In the genomic region with DNA sequence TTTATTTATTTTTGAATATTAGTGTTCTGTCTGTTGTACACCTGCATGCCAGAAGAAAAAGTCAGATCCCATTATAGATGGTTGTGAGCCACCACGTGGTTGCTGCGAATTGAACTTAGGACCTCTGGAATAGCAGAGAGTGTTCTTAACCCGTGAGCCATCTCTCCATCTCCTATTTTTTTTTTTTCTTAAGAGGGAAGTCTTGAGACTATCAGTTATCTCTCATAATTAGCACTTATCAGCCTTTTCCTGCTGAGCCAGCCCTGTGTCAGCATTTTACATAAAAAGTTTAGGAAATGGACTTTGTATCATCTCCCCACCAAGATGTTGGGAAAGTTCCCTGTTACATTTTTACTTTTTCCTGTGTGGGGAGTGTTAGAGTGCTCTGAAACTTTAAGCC, we compare ENCODE assay signal across 22 mouse cellular contexts. TPM values are rescaled to one million over a fixed set of nuclear protein-coding genes. Genes with fewer than 3 reads are reported as not detected.
A peak's percentile ranks its signal among the peaks of the same experiment; 100 is the strongest.
DNase-seq lines count a peak whose midpoint lies in the region; ATAC-seq and TF ChIP-seq lines count a peak whose summit lies in the region.
"Had no signal": no experiment of that assay in that cellular context is flagged by ENCODE, and none has a peak within 500 bp of the region (broad histone marks: within the 10 kb centered on the region; RNA-seq: fewer than 3 reads in every experiment).

No protein-coding gene starts in this region.

- no peak for TF ChIP-seq CTCF in kidney, adult 2 months (conservative IDR thresholded peaks at IDR 0.05; ENCODE audit: insufficient read depth, insufficient read length, low read depth, low read length)
- no peak for TF ChIP-seq CTCF in midbrain, postnatal 0 days (IDR thresholded peaks at IDR 0.05)

- H3K4me1 ChIP-seq in kidney, adult 2 months (ENCODE audit: control insufficient read depth, insufficient read depth, low read length): no peaks in the 10 kb centered on the region
- no peaks in the 10 kb centered on the region for H3K4me1 ChIP-seq in midbrain, embryonic 11.5 days (ENCODE audit: control insufficient read depth, insufficient read depth, low read length)
- H3K4me1 ChIP-seq in midbrain, postnatal 0 days (ENCODE audit: insufficient read depth, low read length): no peaks in the 10 kb centered on the region
- peaks cover 19% of the 10 kb centered on the region for H3K4me1 ChIP-seq in liver, embryonic 16.5 days (ENCODE audit: control insufficient read depth, low read depth, low read length)
- H3K4me1 ChIP-seq in forebrain, embryonic 14.5 days (ENCODE audit: control insufficient read depth, insufficient read depth, low read length): no peaks in the 10 kb centered on the region
- H3K4me1 ChIP-seq: embryonic facial prominence, embryonic 15.5 days; hindbrain, embryonic 10.5 days had no signal

- H3K27me3 ChIP-seq in kidney, adult 2 months (replicated peaks; ENCODE audit: control insufficient read depth, insufficient read depth, low read length): no peaks in the 10 kb centered on the region
- no peaks in the 10 kb centered on the region for H3K27me3 ChIP-seq in midbrain, embryonic 11.5 days (ENCODE audit: control insufficient read depth, insufficient read depth, low read length)
- no peaks in the 10 kb centered on the region for H3K27me3 ChIP-seq in midbrain, postnatal 0 days (ENCODE audit: insufficient read depth, low read length)
- no peaks in the 10 kb centered on the region for H3K27me3 ChIP-seq in liver, embryonic 16.5 days (ENCODE audit: control insufficient read depth, insufficient read depth, low read depth, low read length)
- H3K27me3 ChIP-seq in forebrain, embryonic 14.5 days (replicated peaks; ENCODE audit: control insufficient read depth, insufficient read depth, low read length): no peaks in the 10 kb centered on the region
- H3K27me3 ChIP-seq: embryonic facial prominence, embryonic 15.5 days; heart, embryonic 12.5 days had no signal

- no peak overlapping the region for H3K4me3 ChIP-seq in kidney, adult 2 months (ENCODE audit: insufficient read depth, low read depth, low read length)
- H3K4me3 ChIP-seq in midbrain, embryonic 11.5 days (ENCODE audit: low read depth, low read length): no peak overlapping the region
- no peak overlapping the region for H3K4me3 ChIP-seq in midbrain, postnatal 0 days (ENCODE audit: low read depth, low read length)
- no peak overlapping the region for H3K4me3 ChIP-seq in liver, embryonic 16.5 days (ENCODE audit: low read depth, low read length)
- H3K4me3 ChIP-seq in forebrain, embryonic 14.5 days (ENCODE audit: low read depth, low read length): no peak overlapping the region
- H3K4me3 ChIP-seq: embryonic facial prominence, embryonic 15.5 days; erythroblast, embryonic 14.5 days; heart, embryonic 12.5 days; hindbrain, embryonic 10.5 days had no signal

- no peak for TF ChIP-seq POLR2A in kidney, adult 2 months (IDR thresholded peaks at IDR 0.05; ENCODE audit: low read depth, low read length)

- 36% methylated on average over 3 of the region's 3 CpGs for WGBS in kidney, adult 2 months
- 88% methylated on average over 3 of the region's 3 CpGs for WGBS in midbrain, embryonic 11.5 days
- WGBS in midbrain, postnatal 0 days: 91% methylated on average over 3 of the region's 3 CpGs
- WGBS in liver, embryonic 16.5 days (ENCODE audit: insufficient replicate concordance): 67% methylated on average over 3 of the region's 3 CpGs
- 92% methylated on average over 3 of the region's 3 CpGs for WGBS in forebrain, embryonic 14.5 days

- H3K27ac ChIP-seq in kidney, adult 2 months (ENCODE audit: insufficient read depth, low read depth, low read length): no peak overlapping the region
- no peak overlapping the region for H3K27ac ChIP-seq in midbrain, embryonic 11.5 days (ENCODE audit: low read depth, low read length)
- H3K27ac ChIP-seq in midbrain, postnatal 0 days (ENCODE audit: low read depth, low read length): no peak overlapping the region
- H3K27ac ChIP-seq in liver, embryonic 16.5 days (ENCODE audit: low read length): peak overlapping the region; percentile 58
- no peak overlapping the region for H3K27ac ChIP-seq in forebrain, embryonic 14.5 days (ENCODE audit: low read depth, low read length)
- H3K27ac ChIP-seq: embryonic facial prominence, embryonic 15.5 days; hindbrain, embryonic 10.5 days had no signal

- H3K4me2 ChIP-seq in midbrain, embryonic 11.5 days: no peak overlapping the region
- no peak overlapping the region for H3K4me2 ChIP-seq in midbrain, postnatal 0 days (ENCODE audit: low read depth, low read length, poor library complexity, severe bottlenecking)
- H3K4me2 ChIP-seq in liver, embryonic 16.5 days (ENCODE audit: low read depth, low read length): no peak overlapping the region
- no peak overlapping the region for H3K4me2 ChIP-seq in forebrain, embryonic 14.5 days (ENCODE audit: low read length)
- H3K4me2 ChIP-seq: embryonic facial prominence, embryonic 15.5 days; heart, embryonic 12.5 days had no signal

- peak; percentile 43 for DNase-seq in kidney, adult 2 months
- no peak for DNase-seq in kidney, postnatal 10 days
- DNase-seq in midbrain, embryonic 11.5 days (ENCODE audit: low spot score, missing footprints): peak; percentile 6
- DNase-seq in midbrain, postnatal 0 days (ENCODE audit: low spot score): no peak
- no peak for DNase-seq in kidney, adult 8-10 months
- DNase-seq in forebrain, embryonic 14.5 days (ENCODE audit: low spot score): no peak
- DNase-seq: adrenal gland, postnatal 10 days; B cell, adult 2 months; cerebellum, adult 11 months; cerebellum, adult 8-10 months; cerebellum, postnatal 14 days; embryo, embryonic 11 days; gastrocnemius, postnatal 10 days; heart, adult 18-20 months had no signal

- no peaks in the 10 kb centered on the region for H3K9me3 ChIP-seq in midbrain, embryonic 11.5 days (ENCODE audit: control insufficient read depth, low read length)
- no peaks in the 10 kb centered on the region for H3K9me3 ChIP-seq in midbrain, postnatal 0 days (ENCODE audit: low read length)
- no peaks in the 10 kb centered on the region for H3K9me3 ChIP-seq in liver, embryonic 16.5 days (replicated peaks; ENCODE audit: control insufficient read depth, low read length)
- no peaks in the 10 kb centered on the region for H3K9me3 ChIP-seq in forebrain, embryonic 14.5 days (replicated peaks; ENCODE audit: control insufficient read depth, low read length)
- H3K9me3 ChIP-seq: embryonic facial prominence, embryonic 15.5 days; G1E; heart, embryonic 12.5 days; hindbrain, embryonic 10.5 days had no signal

- no peak overlapping the region for H3K9ac ChIP-seq in midbrain, embryonic 11.5 days (ENCODE audit: low read length)
- H3K9ac ChIP-seq in midbrain, postnatal 0 days (replicated peaks; ENCODE audit: low read length, poor library complexity, severe bottlenecking): no peak overlapping the region
- no peak overlapping the region for H3K9ac ChIP-seq in liver, embryonic 16.5 days (ENCODE audit: low read depth, low read length)
- no peak overlapping the region for H3K9ac ChIP-seq in forebrain, embryonic 14.5 days (ENCODE audit: low read length)
- H3K9ac ChIP-seq: embryonic facial prominence, embryonic 15.5 days; heart, embryonic 12.5 days had no signal

- peaks cover 6% of the 10 kb centered on the region for H3K36me3 ChIP-seq in kidney, adult 2 months (ENCODE audit: control insufficient read depth, insufficient read depth, low read length)
- H3K36me3 ChIP-seq in midbrain, embryonic 11.5 days (ENCODE audit: control insufficient read depth, insufficient read depth, low read length): peaks cover 16% of the 10 kb centered on the region
- H3K36me3 ChIP-seq in midbrain, postnatal 0 days (ENCODE audit: insufficient read depth, low read length): peaks cover 46% of the 10 kb centered on the region
- H3K36me3 ChIP-seq in liver, embryonic 16.5 days (ENCODE audit: control insufficient read depth, insufficient read depth): peaks cover 56% of the 10 kb centered on the region
- H3K36me3 ChIP-seq in forebrain, embryonic 14.5 days (ENCODE audit: control insufficient read depth, insufficient read depth, low read length): peaks cover 80% of the 10 kb centered on the region

- ATAC-seq in midbrain, embryonic 11.5 days (ENCODE audit: low FRiP score): no peak
- ATAC-seq in midbrain, postnatal 0 days (ENCODE audit: low FRiP score): no peak
- no peak for ATAC-seq in liver, embryonic 16.5 days (ENCODE audit: low read depth)
- no peak for ATAC-seq in forebrain, embryonic 14.5 days
- ATAC-seq: CD4-positive, CD25-positive, alpha-beta regulatory T cell, adult 4 months; forebrain, embryonic 16.5 days had no signal

RNA-seq across cellular contexts. Expression of gene Elk4, which starts 14.7 kb away (rescaled TPM):
- 18.4 and 27.8 TPM in 2 replicates for polyA plus RNA-seq in kidney, adult 2 months (2012; rRNA removed)
- 17.2 and 19.5 TPM in 2 replicates for polyA plus RNA-seq in midbrain, embryonic 11.5 days (2014; fragmentation: Nextera tagmentation; extraction: Ambion mirVana)
- 17.6 and 23.4 TPM in 2 replicates for total RNA-seq in midbrain, postnatal 0 days (2014; rRNA removed)
- polyA plus RNA-seq in midbrain, postnatal 0 days (2015; fragmentation: Nextera tagmentation; extraction: Ambion mirVana): 6.0 and 8.1 TPM in 2 replicates
- 8.6 and 10.0 TPM in 2 replicates for polyA plus RNA-seq in liver, embryonic 16.5 days (2015; fragmentation: Nextera tagmentation; extraction: Ambion mirVana)
- polyA plus RNA-seq in forebrain, embryonic 14.5 days (2014; fragmentation: Nextera tagmentation; extraction: Ambion mirVana): 14.8 and 17.0 TPM in 2 replicates

RNA-seq across cellular contexts. Expression of gene Mfsd4a, which starts 45.8 kb away (rescaled TPM):
- polyA plus RNA-seq in kidney, adult 2 months (2012; rRNA removed): 64.1 and 84.5 TPM in 2 replicates
- 8.1 and 8.7 TPM in 2 replicates for polyA plus RNA-seq in midbrain, embryonic 11.5 days (2014; fragmentation: Nextera tagmentation; extraction: Ambion mirVana)
- total RNA-seq in midbrain, postnatal 0 days (2014; rRNA removed): 4.6 and 9.2 TPM in 2 replicates
- polyA plus RNA-seq in midbrain, postnatal 0 days (2015; fragmentation: Nextera tagmentation; extraction: Ambion mirVana): 9.0 and 9.9 TPM in 2 replicates
- 5.3 and 6.3 TPM in 2 replicates for polyA plus RNA-seq in liver, embryonic 16.5 days (2015; fragmentation: Nextera tagmentation; extraction: Ambion mirVana)
- polyA plus RNA-seq in forebrain, embryonic 14.5 days (2014; fragmentation: Nextera tagmentation; extraction: Ambion mirVana): 3.7 and 5.0 TPM in 2 replicates
- polyA plus RNA-seq: erythroblast, embryonic 14.5 days; G1E had no signal

RNA-seq across cellular contexts. Expression of gene Slc45a3, which starts 59.3 kb away (rescaled TPM):
- polyA plus RNA-seq in kidney, adult 2 months (2012; rRNA removed): 30.5 and 37.8 TPM in 2 replicates
- 19.5 and 20.5 TPM in 2 replicates for polyA plus RNA-seq in midbrain, embryonic 11.5 days (2014; fragmentation: Nextera tagmentation; extraction: Ambion mirVana)
- 0.80 and 1.3 TPM in 2 replicates for total RNA-seq in midbrain, postnatal 0 days (2014; rRNA removed)
- 0.38 and 0.63 TPM in 2 replicates for polyA plus RNA-seq in midbrain, postnatal 0 days (2015; fragmentation: Nextera tagmentation; extraction: Ambion mirVana)
- 3.0 and 3.2 TPM in 2 replicates for polyA plus RNA-seq in liver, embryonic 16.5 days (2015; fragmentation: Nextera tagmentation; extraction: Ambion mirVana)
- 1.5 and 1.8 TPM in 2 replicates for polyA plus RNA-seq in forebrain, embryonic 14.5 days (2014; fragmentation: Nextera tagmentation; extraction: Ambion mirVana)

Comparison
In these comparisons a context has a peak if more than half of its experiments do, and no peak if none do; other contexts are left out.
1. DNase-seq: peak in kidney, adult 2 months (single experiment) and midbrain, embryonic 11.5 days (single experiment); none in kidney, postnatal 10 days (single experiment), midbrain, postnatal 0 days (single experiment), kidney, adult 8-10 months (0 of 2) and forebrain, embryonic 14.5 days (single experiment).